Mouse (Mus musculus) adrenal gland, postnatal 4 days (tissue): ENCODE measurements around the gene Il12rb1. TPM values are rescaled to one million over a fixed set of nuclear protein-coding genes. Genes with fewer than 3 reads are reported as not detected.

Experiments
- DNase-seq, 2 experiments: peaks; one replicate each; pipeline ENCODE4 v3.0.0; 2021 to 2022; ENCODE audit warnings: low spot score in 2 of 2, mixed read lengths in 2 of 2
- total RNA-seq, 2 experiments: library from RNA; stranded (reverse); gene quantifications; 2 replicates each; pipeline ENCODE4 v1.2.3; 2021

The Il12rb1 gene
- total RNA-seq, 2 experiments from 2014 or later: 0.22 to 0.37 TPM

DNA sequence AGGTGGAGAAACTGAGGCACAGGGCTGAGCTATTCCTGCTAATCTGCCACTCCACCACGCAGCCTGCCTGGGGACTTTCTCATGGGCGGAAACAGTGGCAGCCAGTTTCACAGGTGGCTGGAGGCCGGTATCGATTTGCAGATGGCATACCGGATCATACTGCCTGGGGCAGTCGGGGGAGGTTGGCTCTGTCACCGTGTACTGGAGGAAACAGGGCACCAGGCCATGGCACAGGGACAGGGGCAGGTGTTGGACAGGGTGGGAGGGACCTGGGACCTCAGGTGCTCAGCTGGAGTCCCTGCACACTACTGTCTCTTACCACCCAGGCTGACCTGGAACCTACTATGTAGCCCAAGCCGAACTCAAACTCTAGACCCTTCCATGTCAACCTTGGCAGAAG is 17.6 kb downstream of the Il12rb1 start:
- no peak for DNase-seq

- DNase-seq: no peak
These were observed 18.8 kb downstream of the Il12rb1 start for GRCm38 (mm10) chr8:70827010-70827409.

GRCm38 (mm10) chr8:70827796-70828195 is 19.5 kb downstream of the Il12rb1 start:
- DNase-seq: no peak

- no peak for DNase-seq
These were observed 23.3 kb downstream of the Il12rb1 start for GRCm38 (mm10) chr8:70831517-70831916.

DNA sequence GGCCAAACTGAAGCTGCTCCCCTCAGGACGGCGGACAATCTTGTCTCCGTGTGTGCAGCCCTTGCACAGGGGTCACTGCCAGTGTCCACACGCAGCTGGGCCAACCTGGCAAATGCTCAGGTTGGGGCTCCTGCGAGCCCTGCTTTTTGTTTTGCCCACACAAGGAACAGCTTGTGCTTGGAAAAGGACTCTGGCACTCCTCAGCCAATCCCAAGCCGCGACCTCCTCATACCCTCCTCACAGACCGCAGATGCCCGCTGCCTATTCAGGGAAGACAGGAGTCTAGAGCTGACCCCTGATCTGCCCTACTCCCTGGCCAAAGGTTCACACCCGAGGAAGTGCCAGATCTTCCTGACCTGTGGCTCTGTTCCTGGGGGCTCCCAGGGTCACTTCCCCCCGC is 24.1 kb downstream of the Il12rb1 start:
- DNase-seq: no peak

DNA sequence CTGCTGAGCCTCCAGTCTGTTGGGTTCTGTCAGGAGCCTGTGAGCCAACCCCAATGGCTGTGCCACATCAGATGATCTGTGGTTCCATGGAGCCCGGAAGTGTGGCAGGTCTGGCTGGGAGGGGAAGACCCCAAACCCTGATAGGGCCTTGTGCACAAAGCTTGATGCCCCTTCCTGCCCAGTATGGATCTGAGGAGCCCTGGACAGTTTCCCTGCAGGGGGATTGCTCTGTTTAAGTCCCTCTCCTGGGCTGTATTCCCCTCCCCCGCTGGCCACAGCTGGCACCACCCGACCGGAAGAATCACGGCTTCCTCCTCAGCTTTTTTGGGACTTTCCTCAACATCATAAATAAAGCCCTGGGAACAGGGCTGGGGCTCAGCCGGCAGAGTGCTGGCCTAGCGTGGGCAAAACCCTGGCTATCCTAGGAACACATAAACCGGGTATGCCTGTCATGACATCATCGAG is 24.8 kb downstream of the Il12rb1 start:
- no peak for DNase-seq

DNA sequence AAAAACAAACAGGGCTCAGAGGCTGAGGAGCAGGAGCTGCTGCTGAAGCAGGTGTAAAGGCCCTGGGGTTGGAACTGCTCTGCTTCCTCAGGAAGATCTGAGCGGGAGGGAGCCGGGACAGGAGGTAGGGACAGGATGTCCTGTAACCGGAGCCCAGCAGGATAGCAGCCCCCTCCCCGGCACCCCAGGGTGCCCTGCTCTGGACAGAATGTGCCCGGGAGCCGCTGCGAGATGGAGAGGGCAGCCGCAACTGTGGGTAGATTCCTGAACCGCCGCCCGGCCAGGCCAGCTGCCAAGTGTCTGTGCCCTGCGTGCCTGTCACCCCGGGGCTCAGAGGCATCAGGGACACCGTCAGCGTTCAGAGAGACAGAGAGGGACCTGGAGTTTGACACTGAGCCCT is 25.3 kb downstream of the Il12rb1 start:
- DNase-seq: no peak

DNA sequence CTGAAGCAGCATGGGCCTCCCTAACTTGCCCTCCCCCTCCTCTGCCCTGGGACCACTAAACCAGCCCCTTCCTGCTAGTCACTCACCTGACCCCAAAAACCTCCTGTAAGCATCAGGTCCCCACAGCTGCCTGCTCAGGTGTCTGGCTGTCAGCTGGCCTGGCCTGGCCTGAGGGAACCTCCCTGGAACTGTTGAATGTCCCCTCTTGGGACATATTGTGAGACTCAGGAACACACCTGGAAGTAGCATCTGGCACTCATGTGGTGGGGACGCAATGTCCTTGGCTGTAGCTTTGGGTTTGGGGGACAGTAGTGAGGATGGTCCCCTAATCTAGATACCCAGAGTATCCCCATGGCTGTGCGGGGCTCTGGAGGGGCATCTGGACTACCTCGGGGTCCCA is 25.8 kb downstream of the Il12rb1 start:
- no peak for DNase-seq

- DNase-seq: no peak
These were observed 28.4 kb downstream of the Il12rb1 start for GRCm38 (mm10) chr8:70836666-70837065.

DNA sequence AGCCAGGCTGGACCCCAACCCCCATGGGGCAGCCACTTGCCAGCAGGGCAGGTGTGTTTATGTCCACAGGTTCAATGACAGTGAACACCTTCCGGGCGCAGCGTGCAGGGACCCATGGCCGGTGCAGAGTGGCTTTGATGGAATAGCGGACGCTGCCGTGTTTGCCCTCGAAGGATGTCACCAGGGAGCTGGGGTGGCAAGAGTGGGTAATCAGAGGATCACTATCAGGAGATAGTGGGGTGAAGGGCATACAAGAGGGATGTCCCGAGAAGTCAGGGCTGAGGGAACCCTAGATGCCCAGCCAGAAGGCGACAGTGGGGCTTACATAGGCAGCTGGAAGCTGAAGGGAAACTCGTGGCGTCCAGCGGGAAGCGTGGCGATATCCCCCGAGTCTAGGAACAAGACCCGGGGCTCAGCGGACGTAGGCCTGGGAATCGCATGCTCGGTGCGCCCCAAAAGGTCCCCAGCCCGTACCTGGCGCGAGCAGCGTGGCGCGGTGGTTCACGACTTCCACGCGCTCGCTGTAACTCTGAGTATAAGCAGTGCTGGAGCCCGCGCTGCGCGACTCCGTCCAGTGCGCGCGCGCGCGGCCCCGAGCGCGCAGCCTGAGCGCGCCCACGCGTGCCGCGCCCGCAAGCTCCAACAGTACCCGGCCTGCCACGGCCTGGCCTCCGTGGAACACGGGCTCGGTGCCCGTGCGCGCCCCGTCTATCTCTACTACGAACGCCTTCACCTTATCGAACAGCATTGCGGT is 30.6 kb downstream of the Il12rb1 start:
- no peak for DNase-seq

- DNase-seq: peak; percentile 80 to 98
These were observed 31.4 kb downstream of the Il12rb1 start, which contains the start of gene Arrdc2 for GRCm38 (mm10) chr8:70839408-70840351. TSS of gene Arrdc2 (minus strand) at chr8:70839720.

- no peak for DNase-seq
These were observed 32.3 kb downstream of the Il12rb1 start for GRCm38 (mm10) chr8:70840590-70840989.

DNA sequence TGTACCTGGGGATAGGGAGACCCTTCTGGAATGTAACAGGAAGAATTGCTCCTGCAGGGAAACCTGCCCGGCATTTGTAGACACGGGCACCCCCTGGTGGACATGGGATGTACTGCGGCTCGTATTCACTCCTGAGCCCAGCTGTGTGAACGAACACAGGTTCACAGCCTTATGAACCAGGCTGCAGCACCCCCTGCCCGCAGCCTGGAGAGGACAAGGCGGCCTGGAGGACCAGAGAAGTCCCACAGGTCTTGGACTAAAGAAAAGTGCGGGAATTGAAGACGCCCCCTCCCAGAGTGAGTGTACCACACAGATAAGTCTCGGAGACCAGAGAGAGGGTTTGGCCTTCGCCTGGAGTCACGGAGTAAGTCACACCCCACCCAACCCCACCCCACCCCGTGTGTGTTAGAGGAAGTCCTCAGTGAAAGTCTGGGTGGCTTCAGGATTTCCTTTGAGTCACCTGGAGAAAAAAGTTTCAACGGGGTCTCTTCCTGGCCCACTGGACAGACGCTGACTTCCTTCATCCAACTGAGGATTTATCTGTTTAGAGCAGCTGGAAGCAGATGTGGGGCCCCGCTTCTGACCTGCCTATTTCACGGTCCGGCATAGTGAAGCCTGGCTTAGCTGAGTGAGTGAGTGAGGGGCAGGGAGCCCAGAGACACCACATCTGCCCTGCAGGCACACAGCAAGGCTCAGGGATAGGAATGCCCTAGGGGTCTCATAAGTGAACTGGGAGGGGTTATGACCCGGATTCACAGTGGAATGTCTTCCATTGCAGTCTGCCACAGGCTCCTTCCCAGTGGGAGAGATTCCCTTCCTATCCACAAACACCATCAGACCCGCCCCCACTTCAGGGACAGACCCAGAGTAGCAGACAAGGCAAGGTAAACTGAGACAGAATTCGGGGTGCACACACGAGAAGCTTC is 33.2 kb downstream of the Il12rb1 start:
- DNase-seq: peak; percentile 83 to 86

DNA sequence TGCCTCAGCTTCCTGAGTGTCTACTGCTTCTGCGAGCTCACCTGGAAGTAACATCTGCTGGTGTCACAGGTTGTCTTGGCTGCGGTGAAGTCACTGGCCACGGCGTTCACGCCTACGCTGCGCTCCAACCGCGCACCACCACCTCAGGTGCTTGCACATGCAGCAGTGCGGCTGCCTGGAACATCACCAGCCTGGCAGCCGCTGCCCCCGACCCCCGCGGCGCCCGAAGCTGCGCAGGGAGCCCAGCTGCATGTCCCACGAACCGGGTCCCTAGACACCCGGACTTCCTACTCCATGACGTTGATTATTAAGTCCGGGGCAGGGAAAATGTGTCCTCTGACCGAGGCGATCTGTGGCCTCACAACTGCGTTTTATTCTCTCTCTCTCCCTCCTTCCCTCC is 34.2 kb downstream of the Il12rb1 start:
- no peak for DNase-seq

DNA sequence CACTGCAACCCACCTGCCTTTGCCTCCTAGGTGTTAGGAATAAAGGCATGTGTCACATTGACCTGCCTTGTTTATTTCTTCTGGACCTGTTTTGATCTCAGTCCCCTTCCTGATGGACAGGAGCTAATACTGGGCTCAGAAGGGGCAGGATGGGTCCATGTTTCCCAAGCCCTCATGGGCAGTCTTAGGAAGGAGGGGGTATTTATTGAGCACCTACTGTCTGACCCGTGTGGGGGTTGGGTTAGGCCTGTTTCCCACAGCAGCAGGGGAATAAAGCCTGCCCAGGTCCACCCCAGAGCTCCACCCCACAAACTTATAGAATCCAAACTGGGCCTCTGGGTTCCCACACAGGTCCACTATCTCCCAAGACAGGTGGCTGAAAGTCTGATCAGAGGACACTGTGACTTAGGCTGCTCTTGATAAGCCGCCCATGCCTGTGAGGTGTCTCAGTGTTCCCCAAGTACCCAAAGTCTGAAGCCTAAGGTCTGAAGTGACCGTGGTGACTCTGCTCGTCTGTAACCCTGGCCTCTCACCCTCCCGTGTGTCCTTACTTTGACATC is 35.0 kb downstream of the Il12rb1 start:
- DNase-seq: no peak

DNA sequence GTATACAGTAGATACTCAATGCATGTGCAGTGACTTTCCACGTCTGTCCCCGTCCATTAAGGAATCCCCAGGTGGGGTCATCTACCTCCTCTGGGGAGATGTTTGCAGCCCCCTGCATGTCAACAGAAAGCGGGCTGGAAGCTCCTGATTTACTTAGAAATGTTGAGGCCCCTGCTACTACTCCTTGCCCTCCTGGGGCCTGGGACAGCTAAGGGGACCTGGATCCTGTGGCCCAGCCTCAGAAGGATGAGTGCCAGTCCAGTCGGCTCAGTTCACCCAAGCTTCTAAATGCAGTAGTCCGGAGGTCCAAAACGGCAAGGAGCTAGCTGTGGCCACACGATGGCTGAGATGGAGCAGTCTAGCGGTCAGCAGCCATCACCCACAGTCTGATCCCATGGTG is 35.7 kb downstream of the Il12rb1 start:
- no peak for DNase-seq

DNA sequence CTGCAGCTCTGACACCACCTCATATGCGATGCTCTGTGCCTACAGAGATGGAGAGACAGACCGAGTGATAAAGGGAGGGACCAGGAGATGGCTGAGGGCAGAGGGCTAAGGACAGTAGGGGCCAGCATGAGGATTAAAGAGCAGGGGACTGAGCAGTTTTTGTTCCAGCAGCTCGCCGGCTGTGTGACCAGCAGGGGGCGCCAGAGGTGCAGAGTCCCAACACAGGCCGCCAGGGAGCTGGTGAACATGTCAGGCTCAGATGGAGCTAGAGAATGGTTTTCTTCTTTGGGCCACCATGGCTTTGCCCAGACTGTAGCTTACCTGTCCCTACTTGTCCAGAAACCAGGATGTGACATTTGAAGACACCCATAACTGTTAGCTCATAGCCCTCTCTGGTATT is 36.3 kb downstream of the Il12rb1 start:
- peak; percentile 84 for DNase-seq

DNA sequence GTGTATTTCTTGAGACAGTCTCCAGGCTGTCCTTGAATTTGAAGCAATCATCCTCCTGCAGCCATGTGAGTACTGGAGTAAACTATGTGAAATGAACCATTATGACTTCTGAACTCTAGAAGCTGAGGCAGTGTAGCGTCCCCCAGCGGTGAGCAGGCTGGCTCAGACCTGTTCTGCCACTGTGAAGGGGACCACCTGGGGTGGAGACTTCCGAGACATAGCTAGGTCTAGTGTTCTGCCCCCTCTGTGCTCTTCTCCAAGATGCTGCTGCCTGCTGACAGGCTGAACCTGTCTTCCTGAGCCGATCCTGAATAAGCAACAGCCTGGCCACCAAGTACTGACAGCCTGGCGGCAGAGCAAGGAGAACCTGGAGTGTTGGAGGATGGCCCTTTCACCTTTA is 36.9 kb downstream of the Il12rb1 start:
- DNase-seq: no peak

DNA sequence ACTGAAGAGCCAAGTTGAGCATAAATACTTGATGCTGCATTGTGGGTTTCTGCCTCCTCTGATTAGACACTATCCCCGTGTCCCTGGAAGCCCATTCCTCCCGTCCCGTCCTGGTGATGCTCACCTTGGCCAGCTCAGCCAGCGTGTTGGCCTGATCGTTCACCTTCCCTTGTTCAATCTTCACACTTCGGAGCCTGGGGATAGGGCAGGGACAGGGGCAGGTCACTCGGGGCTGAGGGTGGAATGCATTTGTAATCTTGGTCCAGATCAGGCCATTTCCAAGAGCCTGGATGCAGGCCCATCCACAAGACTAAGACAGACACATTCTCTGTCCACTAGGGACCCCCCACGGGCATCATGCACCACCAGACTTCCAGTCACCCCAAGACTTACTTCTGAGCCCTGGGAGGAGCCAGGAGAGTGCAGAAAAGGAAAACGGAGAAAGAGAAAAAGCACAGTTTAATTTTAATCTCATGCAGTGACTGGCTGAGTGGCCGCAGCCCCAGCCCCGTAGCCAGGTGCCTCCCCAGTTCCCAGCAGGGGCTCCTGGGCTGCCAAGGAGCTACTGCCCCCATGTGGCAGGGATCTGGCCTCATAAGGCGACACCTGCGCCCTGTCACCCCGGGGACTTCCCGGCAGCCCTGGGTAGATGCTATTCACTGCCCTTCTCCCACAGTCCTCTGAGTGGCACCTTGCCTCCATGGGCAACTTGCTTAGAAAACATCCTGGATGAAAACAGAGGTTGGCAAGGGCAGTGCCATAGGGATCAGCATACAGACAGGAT is 38.3 kb downstream of the Il12rb1 start:
- no peak for DNase-seq
